Comparison of ENCODE assay signal across 18 mouse cellular contexts in genomic region chr19:40679632-40680031, GRCm38 (mm10).
DNase-seq lines count a peak whose midpoint lies in the region; ATAC-seq and TF ChIP-seq lines count a peak whose summit lies in the region.
"Had no signal": no experiment of that assay in that cellular context is flagged by ENCODE, and none has a peak within 500 bp of the region (broad histone marks: within the 10 kb centered on the region; RNA-seq: fewer than 3 reads in every experiment).

No protein-coding gene starts in this region.

- H3K9ac ChIP-seq in heart, adult 2 months (ENCODE audit: low read depth, low read length), result no peak overlapping the region
- no peak overlapping the region for H3K9ac ChIP-seq in intestine, embryonic 15.5 days
- H3K9ac ChIP-seq: forebrain, embryonic 12.5 days; hindbrain, embryonic 12.5 days; midbrain, embryonic 13.5 days; neural tube, embryonic 15.5 days had no signal

- peaks cover 11% of the 10 kb centered on the region for H3K4me1 ChIP-seq in heart, adult 2 months (ENCODE audit: control insufficient read depth, insufficient read depth, low read length)
- H3K4me1 ChIP-seq in intestine, embryonic 15.5 days (replicated peaks), result 0 out of 2 replicates have a peak, but pooled peaks cover 3% of the 10 kb centered on the region
- H3K4me1 ChIP-seq: forebrain, embryonic 12.5 days; midbrain, embryonic 13.5 days; neural tube, embryonic 15.5 days had no signal

- DNase-seq in heart, adult 11 months, result peak; percentile 88
- no peak for DNase-seq in heart, adult 2 months
- peak; percentile 9 for DNase-seq in thymus, postnatal 25 days
- no peak for DNase-seq in thymus, postnatal 0 days (ENCODE audit: low spot score)
- no peak for DNase-seq in adrenal gland, postnatal 36 days
- DNase-seq in gastrocnemius, adult 8-10 months (ENCODE audit: low spot score in 2 of 2), result no peak
- DNase-seq: adrenal gland, adult 8-10 months; cerebellum, adult 18-20 months; left cerebral cortex, postnatal 4 days; right cerebral cortex, postnatal 25 days had no signal

- no peak overlapping the region for H3K4me2 ChIP-seq in intestine, embryonic 15.5 days (replicated peaks)
- H3K4me2 ChIP-seq: forebrain, embryonic 12.5 days; hindbrain, embryonic 12.5 days; midbrain, embryonic 13.5 days; neural tube, embryonic 15.5 days had no signal

- TF ChIP-seq POLR2A in heart, adult 2 months (IDR thresholded peaks at IDR 0.05; ENCODE audit: insufficient read depth, low read depth, low read length), result no peak

- 90% methylated on average over 3 of the region's 3 CpGs for WGBS in heart, adult 2 months
- WGBS in macrophage (ENCODE audit: missing documents), result 66% methylated on average over 3 of the region's 3 CpGs
- 85% methylated on average over 3 of the region's 3 CpGs for WGBS in intestine, embryonic 15.5 days

- TF ChIP-seq EP300 in heart, adult 2 months (IDR thresholded peaks at IDR 0.05; ENCODE audit: insufficient read depth, low read depth, low read length), result no peak

- intact Hi-C loops in heart, adult 2 months (cut with DNase I), result loop anchor here (2.0 to 5.0 kb wide), 3 partner anchors 19 to 43 kb away; no protein-coding TSS in a partner anchor

- no peak overlapping the region for H3K27ac ChIP-seq in heart, adult 2 months
- H3K27ac ChIP-seq in macrophage, result peak overlapping the region; percentile 85
- H3K27ac ChIP-seq in intestine, embryonic 15.5 days, result no peak overlapping the region
- H3K27ac ChIP-seq: embryonic facial prominence, embryonic 10.5 days; forebrain, embryonic 12.5 days; hindbrain, embryonic 12.5 days; midbrain, embryonic 13.5 days; neural tube, embryonic 15.5 days had no signal

- peaks cover 6% of the 10 kb centered on the region; the same call in 1 of the 2 replicates for H3K36me3 ChIP-seq in heart, adult 2 months (ENCODE audit: control insufficient read depth, insufficient read depth, low read length)
- H3K36me3 ChIP-seq in macrophage (ENCODE audit: inconsistent target), result peaks cover 22% of the 10 kb centered on the region; the same call in 1 of the 2 replicates
- no peaks in the 10 kb centered on the region for H3K36me3 ChIP-seq in intestine, embryonic 15.5 days
- H3K36me3 ChIP-seq: embryonic facial prominence, embryonic 10.5 days; forebrain, embryonic 12.5 days; hindbrain, embryonic 12.5 days; midbrain, embryonic 13.5 days; neural tube, embryonic 15.5 days had no signal

- TF ChIP-seq CTCF in heart, adult 2 months (IDR thresholded peaks at IDR 0.05), result no peak

- H3K4me3 ChIP-seq in heart, adult 2 months, result no peak overlapping the region
- H3K4me3 ChIP-seq in macrophage (ENCODE audit: inconsistent target), result no peak overlapping the region
- H3K4me3 ChIP-seq in intestine, embryonic 15.5 days (replicated peaks), result no peak overlapping the region
- H3K4me3 ChIP-seq: embryonic facial prominence, embryonic 10.5 days; forebrain, embryonic 12.5 days; hindbrain, embryonic 12.5 days; left cerebral cortex, adult 2 months; midbrain, embryonic 13.5 days; neural tube, embryonic 15.5 days had no signal

- no peaks in the 10 kb centered on the region for H3K79me2 ChIP-seq in heart, adult 2 months (replicated peaks; ENCODE audit: control insufficient read depth, insufficient read depth, low read length)
- peaks cover 82% of the 10 kb centered on the region for H3K79me2 ChIP-seq in macrophage (ENCODE audit: inconsistent target)

- no peak for ATAC-seq in intestine, embryonic 15.5 days
- ATAC-seq: midbrain, embryonic 13.5 days had no signal

- H3K9me3 ChIP-seq in intestine, embryonic 15.5 days, result no peaks in the 10 kb centered on the region
- H3K9me3 ChIP-seq: embryonic facial prominence, embryonic 10.5 days; forebrain, embryonic 12.5 days; hindbrain, embryonic 12.5 days; midbrain, embryonic 13.5 days; neural tube, embryonic 15.5 days had no signal

- no peaks in the 10 kb centered on the region for H3K27me3 ChIP-seq in heart, adult 2 months (ENCODE audit: control insufficient read depth, insufficient read depth, low read length)
- H3K27me3 ChIP-seq in intestine, embryonic 15.5 days (replicated peaks), result no peaks in the 10 kb centered on the region
- H3K27me3 ChIP-seq: forebrain, embryonic 12.5 days; hindbrain, embryonic 12.5 days; midbrain, embryonic 13.5 days; neural tube, embryonic 15.5 days had no signal

Comparison
In these comparisons a context has a peak if more than half of its experiments do, and no peak if none do; other contexts are left out.
1. DNase-seq: peak in heart, adult 11 months (single experiment) and thymus, postnatal 25 days (single experiment); none in heart, adult 2 months (0 of 2), thymus, postnatal 0 days (single experiment), adrenal gland, postnatal 36 days (0 of 2) and gastrocnemius, adult 8-10 months (0 of 2).